Mouse (Mus musculus): Measurements from ENCODE around the gene 4930452B06Rik. TPM values are rescaled to one million over a fixed set of nuclear protein-coding genes. Genes with fewer than 3 reads are reported as not detected.
"Not testable (repeated sequence)": the region's sequence is repeated elsewhere in the genome, so short reads cannot be mapped to it uniquely, and the experiment has no call there.

The 4930452B06Rik gene
- total RNA-seq, 2 experiments from 2014 or later = 0.55 to 0.62 TPM

DNA sequence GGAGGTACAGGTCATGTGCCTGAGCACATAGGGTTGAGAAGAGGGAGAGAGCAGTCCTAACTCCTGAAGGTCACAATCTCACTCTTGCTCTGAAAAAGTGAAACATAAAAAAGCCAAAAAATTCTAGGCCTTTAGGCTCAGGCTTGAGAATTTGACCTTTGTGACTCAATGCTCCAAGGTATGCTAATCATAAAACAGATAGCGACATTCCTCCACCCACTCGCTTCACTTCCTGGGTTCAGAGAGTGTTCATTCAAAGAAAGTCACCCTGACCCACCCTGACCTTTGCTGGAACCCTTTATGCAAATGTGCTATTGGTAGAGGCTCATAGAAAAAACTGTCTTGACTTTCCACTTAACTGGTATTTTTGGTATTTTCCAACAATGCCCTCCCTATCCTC, 115.0 kb downstream of the 4930452B06Rik start:
- intact Hi-C loops (cut with DNase I; ENCODE audit: low total_unique reads); DNase-seq: not testable (repeated sequence)

DNA sequence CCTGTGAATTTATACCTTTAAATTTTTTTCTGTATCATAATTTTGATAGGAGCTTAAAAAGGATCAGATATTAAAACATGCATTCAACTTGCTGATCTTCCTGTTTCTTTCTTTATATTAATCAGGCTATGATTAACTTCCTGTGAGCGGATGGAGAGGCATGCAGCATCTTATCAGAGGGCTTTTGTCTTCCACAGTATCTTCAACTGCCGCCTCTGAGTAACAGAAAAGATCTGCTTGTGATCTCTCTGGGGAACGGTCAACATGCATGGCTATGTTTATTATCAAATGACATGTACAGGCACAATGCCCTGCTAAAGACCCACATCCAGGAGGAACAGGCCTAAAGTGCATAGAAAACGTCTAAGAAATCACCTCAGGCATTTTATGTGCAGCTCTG, 116.9 kb downstream of the 4930452B06Rik start:
- no peak for DNase-seq

DNA sequence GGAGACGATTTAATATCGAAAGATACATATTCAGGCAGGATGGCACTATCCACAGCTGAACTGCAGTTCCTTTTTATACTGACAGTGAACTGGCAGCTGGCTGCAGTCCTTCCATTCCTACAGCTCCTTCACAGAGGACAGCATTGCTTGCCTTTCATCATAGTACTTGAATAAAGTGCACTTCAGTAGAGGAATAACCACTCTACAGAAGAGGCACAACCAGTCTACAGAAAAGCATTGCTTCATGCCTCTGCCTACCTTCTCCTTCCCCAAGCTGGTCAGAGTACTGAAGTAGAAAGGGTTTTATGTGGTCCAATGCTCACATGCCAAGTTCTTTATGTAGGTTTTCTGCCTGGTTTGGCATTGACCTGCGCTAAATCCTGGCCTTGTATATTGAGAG, 130.0 kb downstream of the 4930452B06Rik start:
- intact Hi-C loops (cut with DNase I; ENCODE audit: low total_unique reads) = no loop called here
- DNase-seq = no peak

More for the DNA sequence above, 116.9 kb downstream of the 4930452B06Rik start:
- intact Hi-C loops (cut with DNase I; ENCODE audit: low total_unique reads) = no loop called here

- no peak for DNase-seq
- intact Hi-C loops (cut with DNase I; ENCODE audit: low total_unique reads) = no loop called here
Measured at GRCm38 (mm10) chr14:8525232-8525631, 140.8 kb downstream of the 4930452B06Rik start.

- intact Hi-C loops (cut with DNase I; ENCODE audit: low total_unique reads) = no loop called here
- DNase-seq = no peak
Measured at GRCm38 (mm10) chr14:8517681-8518080, 148.4 kb downstream of the 4930452B06Rik start.

- intact Hi-C loops (cut with DNase I; ENCODE audit: low total_unique reads) = no loop called here
- DNase-seq = no peak
Measured at GRCm38 (mm10) chr14:8514071-8514470, 152.0 kb downstream of the 4930452B06Rik start.

- intact Hi-C loops (cut with DNase I; ENCODE audit: low total_unique reads) = no loop called here
- no peak for DNase-seq
Measured at GRCm38 (mm10) chr14:8511276-8511675, 154.8 kb downstream of the 4930452B06Rik start.

- intact Hi-C loops (cut with DNase I; ENCODE audit: low total_unique reads) = no loop called here
- DNase-seq = no peak
Measured at GRCm38 (mm10) chr14:8510288-8510959, 155.6 kb downstream of the 4930452B06Rik start.

- intact Hi-C loops (cut with DNase I; ENCODE audit: low total_unique reads) = no loop called here
- no peak for DNase-seq
Measured at GRCm38 (mm10) chr14:8508669-8509068, 157.4 kb downstream of the 4930452B06Rik start.

DNA sequence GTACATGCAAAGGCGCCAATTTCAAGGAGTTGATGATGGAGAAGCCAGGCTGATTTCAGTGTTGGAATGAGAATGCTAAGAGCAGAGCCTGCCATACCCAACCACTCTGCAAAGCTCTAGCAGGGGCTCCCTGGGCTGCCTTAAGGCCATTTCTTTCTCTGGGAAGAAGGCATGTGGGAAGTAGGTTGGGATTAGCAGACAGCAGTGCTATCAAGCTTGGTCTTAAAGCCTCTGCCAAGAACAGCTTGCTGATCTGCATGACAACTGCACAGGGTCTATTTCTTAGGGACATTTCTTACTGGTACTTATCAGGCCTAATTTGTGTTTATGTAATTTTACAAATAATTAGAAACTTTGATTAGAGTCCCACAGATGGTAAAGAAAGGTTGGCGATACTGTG, 161.8 kb downstream of the 4930452B06Rik start:
- DNase-seq = no peak

DNA sequence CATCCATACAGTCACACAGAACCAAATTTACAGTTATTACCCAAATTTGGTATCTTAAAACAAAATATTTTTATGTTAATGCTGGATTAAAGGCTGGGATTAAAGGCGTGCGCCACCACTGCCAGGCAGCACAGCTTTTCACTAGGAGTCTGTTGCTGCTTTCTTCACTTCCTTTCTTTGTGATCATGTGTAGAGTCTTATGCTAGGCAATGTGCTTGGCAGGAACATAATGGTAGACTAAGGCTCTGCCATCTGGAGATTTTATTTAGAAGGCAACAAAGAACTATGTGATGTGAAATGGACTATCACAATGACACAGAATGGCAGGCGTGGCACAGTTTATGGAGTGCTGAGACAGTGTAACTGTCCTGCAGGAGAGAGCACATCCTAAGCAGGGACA, 162.7 kb downstream of the 4930452B06Rik start:
- DNase-seq = no peak

More for the DNA sequence above, 161.8 kb downstream of the 4930452B06Rik start:
- intact Hi-C loops (cut with DNase I; ENCODE audit: low total_unique reads) = no loop called here

DNA sequence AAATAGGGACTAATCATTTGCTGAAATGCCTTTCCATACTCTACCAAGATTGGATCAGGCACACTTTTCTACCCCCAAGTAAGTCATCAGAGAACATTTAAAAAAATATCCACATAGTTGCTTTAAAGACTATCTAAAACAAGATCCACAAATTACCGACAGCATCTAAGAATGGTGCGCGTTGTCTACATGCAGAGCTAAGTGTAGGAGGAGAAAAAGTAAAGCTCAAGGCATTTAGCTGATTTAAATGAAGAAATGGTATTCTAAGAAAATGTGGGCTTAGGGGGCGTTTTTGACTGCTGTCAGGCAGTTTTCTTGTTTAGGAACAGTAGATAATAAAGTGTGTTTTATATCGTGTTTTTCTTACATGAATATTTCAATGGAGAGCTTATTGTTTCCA, 163.5 kb downstream of the 4930452B06Rik start:
- DNase-seq = no peak
- intact Hi-C loops (cut with DNase I; ENCODE audit: low total_unique reads) = no loop called here

More for the DNA sequence above, 162.7 kb downstream of the 4930452B06Rik start:
- intact Hi-C loops (cut with DNase I; ENCODE audit: low total_unique reads) = no loop called here

DNA sequence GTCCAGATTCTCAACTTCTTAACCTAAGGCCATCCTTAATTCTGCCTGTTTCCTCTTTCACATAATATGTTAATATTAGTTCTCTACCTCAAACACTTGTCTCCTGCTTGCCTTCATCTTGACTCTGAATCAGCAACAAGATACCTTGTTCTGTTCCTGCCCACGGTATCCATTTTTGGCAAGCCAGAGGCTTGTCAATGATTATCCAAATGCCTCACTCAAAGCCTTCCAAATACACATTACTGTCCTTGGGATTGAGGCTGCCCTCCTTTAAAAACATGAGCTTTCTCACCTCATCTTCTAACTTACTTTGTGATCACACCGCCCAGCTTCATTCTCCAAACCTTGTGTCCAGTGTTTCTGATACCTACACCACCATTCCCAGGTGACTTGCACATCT, 170.3 kb downstream of the 4930452B06Rik start:
- DNase-seq = no peak
- intact Hi-C loops (cut with DNase I; ENCODE audit: low total_unique reads) = no loop called here

DNA sequence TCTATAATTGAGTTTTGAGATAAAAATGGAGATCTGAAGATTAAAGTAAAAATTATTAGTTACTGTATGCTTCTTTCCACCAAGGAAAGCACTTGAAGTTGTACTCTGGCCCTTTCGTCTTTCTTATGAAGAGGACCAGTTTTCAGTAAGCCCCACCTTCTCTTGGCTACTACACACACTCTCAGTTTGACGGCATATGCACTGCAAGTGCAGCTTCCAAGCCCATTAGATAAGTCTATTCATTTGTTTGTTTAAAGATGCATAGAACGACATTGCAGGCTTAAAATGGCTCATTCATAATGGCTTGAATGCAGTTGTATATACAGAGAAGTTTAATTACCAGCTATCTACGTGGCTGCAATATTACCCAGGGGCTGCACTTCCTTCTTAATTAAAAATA, 171.1 kb downstream of the 4930452B06Rik start:
- intact Hi-C loops (cut with DNase I; ENCODE audit: low total_unique reads) = no loop called here
- DNase-seq = no peak

DNA sequence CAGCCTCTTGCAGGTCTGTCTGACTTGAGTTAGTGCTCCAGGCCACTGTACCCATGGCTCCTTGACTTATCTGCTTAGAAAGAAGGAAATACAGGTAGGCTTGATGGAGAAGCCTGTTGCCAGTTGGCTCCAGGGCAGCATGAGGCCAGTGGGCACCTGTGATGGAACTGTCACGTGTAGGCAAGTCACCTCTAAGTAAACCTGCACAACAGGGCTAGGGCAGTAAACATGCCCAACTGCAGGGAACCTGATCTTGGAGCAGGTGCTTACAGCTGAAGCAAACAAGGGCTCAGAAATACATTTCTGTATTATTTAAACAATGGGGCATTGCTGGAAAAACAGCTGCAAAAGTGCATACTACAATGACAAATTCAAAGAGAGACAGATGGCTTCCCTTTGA, 171.8 kb downstream of the 4930452B06Rik start:
- intact Hi-C loops (cut with DNase I; ENCODE audit: low total_unique reads) = no loop called here
- DNase-seq = no peak

DNA sequence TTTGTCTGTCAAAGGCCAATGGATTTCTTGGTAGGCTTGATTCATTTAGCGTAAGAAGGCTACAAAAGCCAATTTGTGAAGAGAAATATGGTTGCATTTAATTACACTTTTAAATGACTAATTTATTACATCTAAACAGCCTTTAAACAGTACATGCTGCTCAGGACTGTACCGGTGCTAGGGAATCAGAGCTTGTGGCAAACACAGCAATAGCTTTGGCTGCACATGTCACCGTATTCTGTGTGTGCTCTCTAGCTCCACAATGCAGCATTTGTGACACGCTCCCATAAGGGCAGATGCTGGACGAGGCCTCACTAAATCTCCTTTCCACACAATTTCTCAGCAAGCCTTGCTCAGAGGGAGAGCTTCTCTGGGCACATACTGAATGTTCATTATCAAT, 187.9 kb downstream of the 4930452B06Rik start:
- no peak for DNase-seq
- intact Hi-C loops (cut with DNase I; ENCODE audit: low total_unique reads) = no loop called here

DNA sequence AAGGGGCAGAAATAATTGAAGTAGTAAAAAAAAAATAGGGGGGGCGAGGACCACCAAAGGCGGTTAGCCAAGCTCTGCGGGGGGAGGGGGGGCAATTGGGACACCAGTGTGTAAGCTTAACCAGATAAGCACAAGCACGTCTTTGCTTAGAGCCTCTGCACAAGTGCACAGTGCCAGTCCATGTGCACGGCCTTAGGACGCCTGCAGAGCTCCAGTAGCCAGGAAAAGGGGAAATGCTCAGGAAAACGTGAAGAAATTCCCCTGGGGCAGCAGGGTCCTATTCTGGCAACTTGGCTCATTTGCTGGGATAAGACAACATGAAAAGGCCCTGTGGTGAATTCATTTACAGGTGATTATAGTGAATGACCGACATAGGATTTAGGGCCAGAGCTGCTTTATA, 188.7 kb downstream of the 4930452B06Rik start:
- intact Hi-C loops (cut with DNase I; ENCODE audit: low total_unique reads) = no loop called here
- no peak for DNase-seq

GRCm38 (mm10) chr14:8476606-8477005, 189.4 kb downstream of the 4930452B06Rik start:
- intact Hi-C loops (cut with DNase I; ENCODE audit: low total_unique reads) = no loop called here
- no peak for DNase-seq

DNA sequence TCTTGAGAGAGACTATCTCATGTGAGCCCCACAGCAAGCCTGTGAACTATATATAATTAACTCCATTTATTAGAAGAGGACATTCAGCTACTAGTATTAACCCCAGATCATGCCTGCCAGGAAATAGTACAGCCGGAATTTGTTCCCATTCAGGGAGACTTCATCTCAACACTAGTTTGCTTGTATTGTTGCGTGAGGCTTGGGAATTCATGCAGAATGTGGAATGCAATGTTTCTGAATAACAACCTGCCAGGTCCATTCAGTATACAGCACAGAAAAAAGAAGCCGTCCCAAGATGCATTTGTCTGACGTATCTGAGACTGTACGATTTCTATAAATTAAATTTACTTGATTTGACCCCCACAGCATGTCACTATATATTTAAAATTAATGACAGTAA, 190.2 kb downstream of the 4930452B06Rik start:
- intact Hi-C loops (cut with DNase I; ENCODE audit: low total_unique reads) = no loop called here
- no peak for DNase-seq

DNA sequence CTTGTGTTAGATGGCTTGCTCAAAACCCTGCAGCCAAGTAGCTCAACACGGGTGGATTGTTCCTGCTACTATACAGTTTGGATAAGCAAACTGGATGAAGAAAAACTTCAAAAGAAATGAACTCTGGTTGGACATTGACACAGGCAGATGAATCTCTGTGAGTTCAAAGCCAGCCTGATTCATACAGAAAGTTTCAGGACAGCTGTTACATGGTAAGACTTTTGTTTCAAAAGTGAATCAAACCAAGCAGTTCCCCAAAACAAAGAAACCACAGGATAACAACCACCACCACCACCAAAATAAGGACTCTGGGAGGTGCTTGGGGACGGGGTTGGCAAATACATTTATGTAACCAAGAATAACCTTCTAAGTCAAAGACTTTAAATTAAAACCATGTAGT, 193.2 kb downstream of the 4930452B06Rik start:
- DNase-seq = no peak
- intact Hi-C loops (cut with DNase I; ENCODE audit: low total_unique reads) = no loop called here

DNA sequence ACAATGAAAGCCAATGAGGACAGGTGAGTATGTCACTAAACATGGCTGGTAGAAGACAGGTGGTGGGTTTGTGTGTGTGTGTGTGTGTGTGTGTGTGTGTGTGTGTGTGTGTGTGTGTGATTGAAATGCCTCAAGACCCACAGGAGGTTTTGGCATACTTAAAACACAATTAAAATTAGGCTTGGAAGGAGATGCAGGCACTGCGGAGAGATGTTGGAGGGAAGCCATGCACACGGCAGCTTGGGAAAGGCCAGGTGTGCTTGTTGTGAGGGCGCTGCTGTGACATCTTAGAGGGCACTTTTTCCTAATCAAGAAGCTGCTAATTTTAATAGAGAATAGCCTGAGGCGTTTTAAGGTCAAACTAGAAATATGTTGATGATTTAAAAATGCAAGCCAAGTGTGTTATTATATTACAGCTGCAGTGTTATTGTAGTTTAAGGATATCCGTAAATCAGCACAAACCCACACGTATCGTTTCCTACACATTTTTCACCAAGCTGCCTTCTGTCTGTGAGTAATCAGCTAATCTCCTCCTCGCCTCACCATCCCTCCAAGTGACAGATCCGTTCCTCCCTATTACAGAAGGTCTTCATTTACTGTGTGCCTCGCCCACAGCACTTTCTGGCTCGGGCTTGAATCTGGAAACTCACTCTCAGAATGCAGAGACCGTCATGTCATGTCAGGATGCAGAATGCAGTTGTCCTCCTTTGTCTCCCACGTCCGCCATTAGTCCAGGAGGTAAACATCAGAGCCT, 201.5 kb downstream of the 4930452B06Rik start:
- intact Hi-C loops (cut with DNase I; ENCODE audit: low total_unique reads) = no loop called here
- DNase-seq = no peak
